Mouse (Mus musculus) stomach, embryonic 14.5 days (tissue): ENCODE data around the gene Gng3. TPM values are rescaled to one million over a fixed set of nuclear protein-coding genes. Genes with fewer than 3 reads are reported as not detected.
A peak's percentile ranks its signal among the peaks of the same experiment; 100 is the strongest.
"Not testable (repeated sequence)": the region's sequence is repeated elsewhere in the genome, so short reads cannot be mapped to it uniquely, and the experiment has no call there.

ENCODE experiments used
- ATAC-seq: fragments of 200-750 bp; cut with Nextera tagmentation; 2 replicates; pipeline ENCODE4 v1.8.0; 2017; ENCODE audit warnings: low read depth, moderate TSS enrichment; ENCODE audit not compliant: insufficient number of reproducible peaks, insufficient read depth, low FRiP score
- H3K27ac ChIP-seq: fragments of 300-500 bp; sonication (generic); 2 replicates; pipeline ENCODE4 v1.5.1; 2014; ENCODE audit warnings: mild to moderate bottlenecking, low read length, moderate library complexity, mixed read lengths
- H3K27me3 ChIP-seq: fragments of 300-500 bp; sonication (generic); 2 replicates; pipeline ENCODE4 v1.6.1; 2014; ENCODE audit warnings: low read length, control low read depth, mixed read lengths; ENCODE audit not compliant: control insufficient read depth, insufficient read depth
- H3K36me3 ChIP-seq: fragments of 300-500 bp; sonication (generic); 2 replicates; pipeline ENCODE4 v1.6.1; 2014; ENCODE audit warnings: mild to moderate bottlenecking, control low read depth, low read length, moderate library complexity, mixed read lengths; ENCODE audit not compliant: control insufficient read depth, insufficient read depth
- H3K4me1 ChIP-seq: fragments of 300-500 bp; sonication (generic); 2 replicates; pipeline ENCODE4 v1.6.1; 2014; ENCODE audit warnings: low read length, control low read depth, mixed read lengths; ENCODE audit not compliant: control insufficient read depth, insufficient read depth
- H3K4me2 ChIP-seq: fragments of 300-500 bp; sonication (generic); replicated peaks from 2 replicates; pipeline ENCODE4 v1.6.1; 2014; ENCODE audit warnings: low read depth, low read length, control low read depth
- H3K4me3 ChIP-seq: fragments of 300-500 bp; sonication (generic); 2 replicates; pipeline ENCODE4 v1.5.1; 2014; ENCODE audit warnings: low read depth, low read length, control low read depth
- H3K9ac ChIP-seq: fragments of 300-500 bp; sonication (generic); replicated peaks from 2 replicates; pipeline ENCODE4 v1.6.1; 2014; ENCODE audit warnings: low read depth, mild to moderate bottlenecking, control low read depth, low read length, moderate library complexity, mixed read lengths
- H3K9me3 ChIP-seq: fragments of 300-500 bp; sonication (generic); 2 replicates; pipeline ENCODE4 v1.6.1; 2016; ENCODE audit warnings: low read depth, low read length, control low read depth; ENCODE audit not compliant: control insufficient read depth
- WGBS: fragments of 180-500 bp; shearing (Covaris S2); extraction: QIAGEN DNeasy Blood & Tissue Kit; methylation state at CpG from one replicate; pipeline ENCODE4 v1.1.7; 2014; 5-methylcytosine and 5-hydroxymethylcytosine counted together
- polyA plus RNA-seq: library from polyadenylated mRNA; unstranded; fragments of >200 nt; fragmentation: Nextera tagmentation; extraction: Ambion mirVana; gene quantifications from 2 replicates; pipeline ENCODE4 v1.2.1, GENCODE M21; 2014

Gene Gng3
- polyA plus RNA-seq, 1 experiment from 2014 or later = 17.8 TPM

GRCm38 (mm10) chr19:8872266-8872840 lies 33.4 kb upstream of the Gng3 start:
- peak overlapping the region; percentile 97 for H3K9ac ChIP-seq
- H3K27ac ChIP-seq = peak overlapping the region; percentile 77; the same call in 1 of the 2 replicates
- H3K4me2 ChIP-seq = peak overlapping the region; percentile 77
- peak overlapping the region; percentile 64 for H3K4me3 ChIP-seq
- 58% methylated on average over 10 of the region's 10 CpGs for WGBS
- H3K27me3 ChIP-seq = no peaks in the 10 kb centered on the region
- peaks cover 7% of the 10 kb centered on the region for H3K4me1 ChIP-seq
- H3K9me3 ChIP-seq = no peaks in the 10 kb centered on the region
- H3K36me3 ChIP-seq = peaks cover 31% of the 10 kb centered on the region
- ATAC-seq = no peak

- Histone ChIP-seq H3K27ac (peak within 1 kb of the TSS; percentile 77), H3K27me3 (no peaks in the 10 kb centered on the region), H3K9ac (peak within 1 kb of the TSS; percentile 97), H3K36me3 (peaks cover 28% of the 10 kb centered on the region), H3K4me2 (peak within 1 kb of the TSS; percentile 77), H3K4me3 (peak within 1 kb of the TSS; percentile 64), H3K9me3 (no peaks in the 10 kb centered on the region), H3K4me1 (peaks cover 7% of the 10 kb centered on the region)
- whole genome bisulfite sequencing = under 1% methylated on average over 55 of the region's 59 CpGs
- ATAC-seq = peak; percentile 96
Measured at GRCm38 (mm10) chr19:8871267-8872186, 32.5 kb upstream of the Gng3 start, which contains the start of gene Ubxn1. TSS of gene Ubxn1 (plus strand) at chr19:8871496.

- Histone ChIP-seq H3K4me2 (peak overlapping the region; percentile 44), H3K36me3 (peaks cover 26% of the 10 kb centered on the region), H3K4me3 (peak overlapping the region; percentile 64), H3K4me1 (peaks cover 7% of the 10 kb centered on the region), H3K27ac (peak overlapping the region; percentile 39; the same call in 1 of the 2 replicates), H3K9me3 (no peaks in the 10 kb centered on the region), H3K9ac (peak overlapping the region; percentile 97; the same call in 1 of the 2 replicates), H3K27me3 (no peaks in the 10 kb centered on the region)
- 38% methylated on average over 9 of the region's 9 CpGs for WGBS
- no peak for ATAC-seq
Measured at GRCm38 (mm10) chr19:8870838-8871237, 31.8 kb upstream of the Gng3 start.

- not testable (repeated sequence) for H3K27ac ChIP-seq, H3K27me3 ChIP-seq, H3K9me3 ChIP-seq, ATAC-seq, H3K9ac ChIP-seq, H3K4me1 ChIP-seq, H3K4me2 ChIP-seq
- Histone ChIP-seq H3K4me3 (peak overlapping the region; percentile 64; the same call in 1 of the 2 replicates), H3K36me3 (peaks cover 22% of the 10 kb centered on the region)
- 77% methylated on average over 3 of the region's 3 CpGs for WGBS
Measured at GRCm38 (mm10) chr19:8870381-8870780, 31.4 kb upstream of the Gng3 start.

- Histone ChIP-seq H3K9ac (no peak overlapping the region), H3K4me1 (no peaks in the 10 kb centered on the region), H3K4me2 (no peak overlapping the region), H3K27ac (no peak overlapping the region), H3K4me3 (no peak overlapping the region), H3K27me3 (no peaks in the 10 kb centered on the region), H3K36me3 (no peaks in the 10 kb centered on the region), H3K9me3 (no peaks in the 10 kb centered on the region)
- ATAC-seq = no peak
- WGBS = 83% methylated on average over 6 of the region's 6 CpGs
Measured at GRCm38 (mm10) chr19:8864265-8864664, 25.3 kb upstream of the Gng3 start.

GRCm38 (mm10) chr19:8859018-8859417 lies 20.0 kb upstream of the Gng3 start:
- ATAC-seq = no peak
- Histone ChIP-seq H3K27ac (no peak overlapping the region), H3K4me1 (no peaks in the 10 kb centered on the region), H3K27me3 (no peaks in the 10 kb centered on the region), H3K36me3 (no peaks in the 10 kb centered on the region), H3K4me2 (no peak overlapping the region), H3K9ac (no peak overlapping the region), H3K9me3 (no peaks in the 10 kb centered on the region), H3K4me3 (no peak overlapping the region)
- 23% methylated on average over 1 of the region's 1 CpGs for WGBS

- Histone ChIP-seq H3K9ac (no peak overlapping the region), H3K27me3 (no peaks in the 10 kb centered on the region), H3K4me1 (no peaks in the 10 kb centered on the region), H3K27ac (no peak overlapping the region), H3K36me3 (no peaks in the 10 kb centered on the region), H3K4me3 (no peak overlapping the region), H3K9me3 (no peaks in the 10 kb centered on the region), H3K4me2 (no peak overlapping the region)
- WGBS = 47% methylated on average over 4 of the region's 4 CpGs
- ATAC-seq = no peak
Measured at GRCm38 (mm10) chr19:8857689-8858088, 18.7 kb upstream of the Gng3 start.

- no peaks in the 10 kb centered on the region for H3K9me3 ChIP-seq
- no peak overlapping the region for H3K4me3 ChIP-seq
- no peak overlapping the region for H3K27ac ChIP-seq
- WGBS = 84% methylated on average over 3 of the region's 3 CpGs
- H3K27me3 ChIP-seq = no peaks in the 10 kb centered on the region
- no peak overlapping the region for H3K9ac ChIP-seq
- ATAC-seq = no peak
- H3K4me1 ChIP-seq = no peaks in the 10 kb centered on the region
- H3K36me3 ChIP-seq = no peaks in the 10 kb centered on the region; the same call in 1 of the 2 replicates
- H3K4me2 ChIP-seq = no peak overlapping the region
Measured at GRCm38 (mm10) chr19:8853117-8853516, 14.1 kb upstream of the Gng3 start.
